Mouse (Mus musculus) liver, embryonic 15.5 days (tissue): ENCODE measurements around the gene Hdac6. TPM values are rescaled to one million over a fixed set of nuclear protein-coding genes. Genes with fewer than 3 reads are reported as not detected.

Experiments used
- polyA plus RNA-seq: library from polyadenylated mRNA; unstranded; fragments of >200 nt; fragmentation: Nextera tagmentation; extraction: Ambion mirVana; gene quantifications from 2 replicates; pipeline ENCODE4 v1.2.1, GENCODE M21; 2015

Gene Hdac6
- polyA plus RNA-seq, 1 experiment from 2014 or later = 10.7 TPM

Other genes with a start within 250 kb of the Hdac6 start
- gene Wdr45, start 233.6 kb downstream of the Hdac6 start, polyA plus RNA-seq = 16.0 and 17.5 TPM in 2 replicates
- 0.31 TPM in 1 of 2 replicates, not detected in the other for gene Gm45208, start 225.6 kb downstream of the Hdac6 start, polyA plus RNA-seq
- 5.6 and 5.8 TPM in 2 replicates for gene Praf2, start 219.4 kb downstream of the Hdac6 start, polyA plus RNA-seq
- 0.92 and 1.5 TPM in 2 replicates for gene Ccdc120, start 197.0 kb downstream of the Hdac6 start, polyA plus RNA-seq
- gene Tfe3, start 185.3 kb downstream of the Hdac6 start, polyA plus RNA-seq = 9.2 and 11.8 TPM in 2 replicates
- 25.5 and 27.4 TPM in 2 replicates for gene Gripap1, start 158.1 kb downstream of the Hdac6 start, polyA plus RNA-seq
- 0.18 and 0.37 TPM in 2 replicates for gene Kcnd1, start 125.6 kb downstream of the Hdac6 start, polyA plus RNA-seq
- 44.9 and 54.4 TPM in 2 replicates for gene Otud5, start 106.5 kb downstream of the Hdac6 start, polyA plus RNA-seq
- gene Pim2, start 69.6 kb downstream of the Hdac6 start, polyA plus RNA-seq = 3.5 TPM in 2 replicates
- 14.3 and 17.5 TPM in 2 replicates for gene Slc35a2, start 63.9 kb downstream of the Hdac6 start, polyA plus RNA-seq
- gene Pqbp1, start 48.6 kb downstream of the Hdac6 start, polyA plus RNA-seq = 38.1 and 39.7 TPM in 2 replicates
- gene Timm17b, start 48.5 kb downstream of the Hdac6 start, polyA plus RNA-seq = 94.8 and 102 TPM in 2 replicates
- not detected in 2 replicates for gene Gm10491, start 40.1 kb downstream of the Hdac6 start, polyA plus RNA-seq
- gene Gm10490, start 38.3 kb downstream of the Hdac6 start, polyA plus RNA-seq = not detected in 2 replicates
- 0.12 and 0.18 TPM in 2 replicates for gene Pcsk1n, start 28.1 kb downstream of the Hdac6 start, polyA plus RNA-seq
- not detected in 2 replicates for gene Eras, start 19.3 kb downstream of the Hdac6 start, polyA plus RNA-seq
- gene Gata1, start 30.2 kb upstream of the Hdac6 start, polyA plus RNA-seq = 117 and 126 TPM in 2 replicates
- gene Glod5, start 70.6 kb upstream of the Hdac6 start, polyA plus RNA-seq = 0.26 and 0.36 TPM in 2 replicates
- gene Suv39h1, start 126.9 kb upstream of the Hdac6 start, polyA plus RNA-seq = 31.4 and 33.0 TPM in 2 replicates
- gene Was, start 142.6 kb upstream of the Hdac6 start, polyA plus RNA-seq = 2.1 and 2.2 TPM in 2 replicates
- gene Wdr13, start 185.0 kb upstream of the Hdac6 start, polyA plus RNA-seq = 6.0 and 6.2 TPM in 2 replicates
- 228 and 253 TPM in 2 replicates for gene Rbm3, start 198.0 kb upstream of the Hdac6 start, polyA plus RNA-seq
- 4.9 and 5.5 TPM in 2 replicates for gene Tbc1d25, start 228.3 kb upstream of the Hdac6 start, polyA plus RNA-seq
- gene Ebp, start 245.6 kb upstream of the Hdac6 start, polyA plus RNA-seq = 81.1 and 91.0 TPM in 2 replicates